Mouse (Mus musculus): Measurements from ENCODE around the gene Dcpp1. TPM values are rescaled to one million over a fixed set of nuclear protein-coding genes. Genes with fewer than 3 reads are reported as not detected.
A peak's percentile ranks its signal among the peaks of the same experiment; 100 is the strongest.
"Not testable (repeated sequence)": the region's sequence is repeated elsewhere in the genome, so short reads cannot be mapped to it uniquely, and the experiment has no call there.

Gene Dcpp1
- total and polyA plus RNA-seq, 2 experiments from 2014 or later: not detected

GRCm38 (mm10) chr17:23862926-23863325 lies 17.8 kb upstream of the Dcpp1 start:
- no peak for TF ChIP-seq CTCF (IDR thresholded peaks at IDR 0.05)

GRCm38 (mm10) chr17:23867756-23868155 lies 12.9 kb upstream of the Dcpp1 start, which contains the start of gene Prss21:
TSS of gene Prss21 (plus strand) at chr17:23868056.
- Histone ChIP-seq H3K27me3 (ENCODE audit: insufficient read depth, low read length) (no peaks in the 10 kb centered on the region), H3K4me2 (ENCODE audit: low read depth, low read length, poor library complexity, severe bottlenecking) (no peak within 1 kb of the TSS), H3K36me3 (ENCODE audit: insufficient read depth, low read length) (no peaks in the 10 kb centered on the region), H3K9ac (replicated peaks; ENCODE audit: low read length, poor library complexity, severe bottlenecking) (no peak within 1 kb of the TSS), H3K27ac (ENCODE audit: low read depth, low read length) (no peak within 1 kb of the TSS), H3K4me1 (ENCODE audit: insufficient read depth, low read length) (no peaks in the 10 kb centered on the region), H3K9me3 (ENCODE audit: low read length) (no peaks in the 10 kb centered on the region), H3K4me3 (ENCODE audit: low read depth, low read length) (no peak within 1 kb of the TSS)
- ATAC-seq (ENCODE audit: low FRiP score): no peak
- no peak for TF ChIP-seq CTCF (IDR thresholded peaks at IDR 0.05)
- no peak for DNase-seq (ENCODE audit: low spot score)
- WGBS: 84% methylated on average over 15 of the region's 15 CpGs

More at GRCm38 (mm10) chr17:23862926-23863325, 17.8 kb upstream of the Dcpp1 start:
- no peak overlapping the region for H3K27ac ChIP-seq (ENCODE audit: low read depth, low read length)
- no peak for DNase-seq (ENCODE audit: low spot score)
- H3K9ac ChIP-seq (replicated peaks; ENCODE audit: low read length, poor library complexity, severe bottlenecking): no peak overlapping the region
- no peaks in the 10 kb centered on the region for H3K36me3 ChIP-seq (ENCODE audit: insufficient read depth, low read length)
- H3K27me3 ChIP-seq (ENCODE audit: insufficient read depth, low read length): no peaks in the 10 kb centered on the region
- H3K4me1 ChIP-seq (ENCODE audit: insufficient read depth, low read length): no peaks in the 10 kb centered on the region
- WGBS: 93% methylated on average over 4 of the region's 4 CpGs
- no peak for ATAC-seq (ENCODE audit: low FRiP score)
- H3K4me3 ChIP-seq (ENCODE audit: low read depth, low read length): no peak overlapping the region
- no peaks in the 10 kb centered on the region for H3K9me3 ChIP-seq (ENCODE audit: low read length)
- no peak overlapping the region for H3K4me2 ChIP-seq (ENCODE audit: low read depth, low read length, poor library complexity, severe bottlenecking)

DNA sequence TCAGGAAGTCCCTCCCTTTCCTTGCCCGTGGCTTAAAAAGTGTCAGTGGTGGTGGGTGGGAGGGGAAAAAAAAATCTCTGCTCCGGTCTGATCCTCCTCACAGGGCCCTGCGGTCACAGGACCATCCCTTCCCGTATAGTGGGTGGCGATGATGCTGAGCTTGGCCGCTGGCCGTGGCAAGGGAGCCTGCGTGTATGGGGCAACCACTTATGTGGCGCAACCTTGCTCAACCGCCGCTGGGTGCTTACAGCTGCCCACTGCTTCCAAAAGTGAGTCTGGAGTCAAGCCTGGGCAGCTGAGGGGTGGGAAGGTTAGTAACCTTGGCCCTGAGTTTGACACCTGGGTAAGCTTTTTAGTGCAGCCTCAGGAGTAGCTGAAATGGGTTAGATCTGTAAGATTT lies 12.2 kb upstream of the Dcpp1 start:
- Histone ChIP-seq H3K4me1 (ENCODE audit: insufficient read depth, low read length) (no peaks in the 10 kb centered on the region), H3K27me3 (ENCODE audit: insufficient read depth, low read length) (no peaks in the 10 kb centered on the region), H3K4me3 (ENCODE audit: low read depth, low read length) (no peak overlapping the region), H3K9me3 (ENCODE audit: low read length) (no peaks in the 10 kb centered on the region), H3K4me2 (ENCODE audit: low read depth, low read length, poor library complexity, severe bottlenecking) (no peak overlapping the region), H3K27ac (ENCODE audit: low read depth, low read length) (no peak overlapping the region), H3K9ac (replicated peaks; ENCODE audit: low read length, poor library complexity, severe bottlenecking) (no peak overlapping the region), H3K36me3 (ENCODE audit: insufficient read depth, low read length) (no peaks in the 10 kb centered on the region)
- WGBS: 90% methylated on average over 11 of the region's 11 CpGs
- no peak for TF ChIP-seq CTCF (IDR thresholded peaks at IDR 0.05)
- ATAC-seq (ENCODE audit: low FRiP score) (no peak), DNase-seq (ENCODE audit: low spot score) (no peak)

DNA sequence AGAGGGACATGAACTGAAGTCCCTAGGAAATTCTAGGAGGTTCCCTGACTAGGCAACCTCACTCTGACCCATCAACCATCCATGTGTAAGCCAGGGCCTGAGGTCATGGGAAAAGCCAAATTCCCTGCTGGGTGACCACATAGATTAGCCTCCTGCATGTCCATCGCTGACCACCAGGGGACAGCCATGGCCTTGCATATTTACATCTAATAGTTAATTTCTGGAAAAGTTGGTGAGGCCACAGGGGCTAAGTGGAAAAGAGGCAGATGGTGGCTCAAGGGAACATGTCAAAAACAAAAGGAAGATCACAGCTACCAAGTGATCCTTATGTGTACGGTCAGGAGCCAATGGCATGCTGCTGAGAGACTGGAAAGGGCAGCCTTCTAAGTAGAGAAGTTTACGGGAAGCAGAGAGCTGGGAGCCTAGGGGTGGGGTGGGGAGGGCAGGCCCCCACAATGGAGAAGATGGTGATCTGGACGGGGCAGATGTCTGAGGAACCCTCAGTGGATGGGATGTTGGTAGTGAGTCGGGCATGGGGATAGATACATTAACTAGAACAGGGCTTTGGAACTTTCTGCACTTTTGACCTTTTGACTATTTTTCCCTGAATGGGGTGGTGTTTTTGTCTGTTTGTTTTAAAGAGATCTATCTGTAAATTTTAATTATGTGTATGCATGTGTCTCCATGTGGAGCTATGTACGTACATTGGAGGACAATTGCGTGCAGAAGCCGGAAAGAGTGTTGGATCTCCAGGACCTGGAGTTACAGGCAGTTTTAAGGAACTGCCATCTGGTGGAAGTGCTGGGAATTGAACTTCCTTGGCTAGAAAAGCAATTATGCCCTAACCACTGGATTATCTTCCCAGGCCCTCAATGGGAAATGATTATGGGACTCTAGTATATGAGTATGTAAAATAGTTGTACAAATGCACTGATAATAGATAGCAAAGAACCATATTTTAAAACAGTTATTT lies 6.5 kb upstream of the Dcpp1 start:
- 42% methylated on average over 8 of the region's 8 CpGs for WGBS
- H3K4me3 ChIP-seq (ENCODE audit: low read depth, low read length): no peak overlapping the region
- H3K4me2 ChIP-seq (ENCODE audit: low read depth, low read length, poor library complexity, severe bottlenecking): no peak overlapping the region
- H3K27ac ChIP-seq (ENCODE audit: low read depth, low read length): no peak overlapping the region
- ATAC-seq (ENCODE audit: low FRiP score): 0 out of 2 replicates have a peak, but pooled peaks have one; percentile 28
- no peak overlapping the region for H3K9ac ChIP-seq (replicated peaks; ENCODE audit: low read length, poor library complexity, severe bottlenecking)
- TF ChIP-seq CTCF (IDR thresholded peaks at IDR 0.05): peak; percentile 78
- no peaks in the 10 kb centered on the region for H3K9me3 ChIP-seq (ENCODE audit: low read length)
- no peaks in the 10 kb centered on the region for H3K36me3 ChIP-seq (ENCODE audit: insufficient read depth, low read length)
- no peaks in the 10 kb centered on the region for H3K27me3 ChIP-seq (ENCODE audit: insufficient read depth, low read length)
- DNase-seq (ENCODE audit: low spot score): peak; percentile 49
- no peaks in the 10 kb centered on the region for H3K4me1 ChIP-seq (ENCODE audit: insufficient read depth, low read length)

GRCm38 (mm10) chr17:23876741-23877140 lies 3.9 kb upstream of the Dcpp1 start:
- H3K27me3 ChIP-seq (ENCODE audit: insufficient read depth, low read length): no peaks in the 10 kb centered on the region
- H3K9ac ChIP-seq (replicated peaks; ENCODE audit: low read length, poor library complexity, severe bottlenecking): no peak overlapping the region
- no peak overlapping the region for H3K4me2 ChIP-seq (ENCODE audit: low read depth, low read length, poor library complexity, severe bottlenecking)
- no peaks in the 10 kb centered on the region for H3K4me1 ChIP-seq (ENCODE audit: insufficient read depth, low read length)
- no peak for TF ChIP-seq CTCF (IDR thresholded peaks at IDR 0.05)
- no peaks in the 10 kb centered on the region for H3K9me3 ChIP-seq (ENCODE audit: low read length)
- no peak overlapping the region for H3K27ac ChIP-seq (ENCODE audit: low read depth, low read length)
- H3K36me3 ChIP-seq (ENCODE audit: insufficient read depth, low read length): no peaks in the 10 kb centered on the region
- no peak overlapping the region for H3K4me3 ChIP-seq (ENCODE audit: low read depth, low read length)
- ATAC-seq (ENCODE audit: low FRiP score): peak; percentile 84
- DNase-seq (ENCODE audit: low spot score): peak; percentile 75
- 49% methylated on average over 3 of the region's 3 CpGs for WGBS

DNA sequence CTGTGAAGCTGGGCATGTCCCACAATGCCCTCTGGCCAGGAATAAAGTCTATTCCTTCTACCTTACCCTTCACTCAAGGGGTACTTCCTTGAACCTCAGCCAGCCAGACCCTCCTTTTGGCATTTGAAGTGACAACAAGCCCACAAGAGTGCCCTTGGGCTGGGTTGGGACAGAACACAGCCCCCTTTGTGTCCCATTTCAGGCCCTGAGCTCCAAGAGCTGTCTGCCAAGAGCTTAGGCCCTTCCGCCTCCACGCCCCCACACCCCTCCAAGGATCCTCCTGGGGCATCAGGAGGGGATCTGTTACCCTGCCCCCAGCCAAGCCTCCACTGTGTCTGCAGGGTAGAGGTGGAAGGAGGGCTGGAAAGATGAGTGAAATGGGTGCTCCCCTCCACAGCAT lies 3.5 kb upstream of the Dcpp1 start:
- H3K27ac ChIP-seq (ENCODE audit: low read depth, low read length): no peak overlapping the region; the same call in 1 of the 2 replicates
- H3K4me3 ChIP-seq (ENCODE audit: low read depth, low read length): no peak overlapping the region
- H3K4me2 ChIP-seq (ENCODE audit: low read depth, low read length, poor library complexity, severe bottlenecking): no peak overlapping the region
- H3K36me3 ChIP-seq (ENCODE audit: insufficient read depth, low read length): no peaks in the 10 kb centered on the region
- TF ChIP-seq CTCF (IDR thresholded peaks at IDR 0.05): no peak
- H3K27me3 ChIP-seq (ENCODE audit: insufficient read depth, low read length): no peaks in the 10 kb centered on the region
- WGBS: 69% methylated on average over 2 of the region's 2 CpGs
- H3K4me1 ChIP-seq (ENCODE audit: insufficient read depth, low read length): no peaks in the 10 kb centered on the region
- H3K9me3 ChIP-seq (ENCODE audit: low read length): no peaks in the 10 kb centered on the region
- H3K9ac ChIP-seq (replicated peaks; ENCODE audit: low read length, poor library complexity, severe bottlenecking): no peak overlapping the region
- DNase-seq (ENCODE audit: low spot score) (peak; percentile 34), ATAC-seq (ENCODE audit: low FRiP score) (peak; percentile 80)

GRCm38 (mm10) chr17:23917158-23917557 lies 36.5 kb downstream of the Dcpp1 start, which contains the start of gene Dcpp3:
TSS of gene Dcpp3 (plus strand) at chr17:23917458.
- not testable (repeated sequence) for H3K27ac ChIP-seq (ENCODE audit: low read depth, low read length); H3K4me3 ChIP-seq (ENCODE audit: low read depth, low read length); H3K36me3 ChIP-seq (ENCODE audit: insufficient read depth, low read length); H3K4me1 ChIP-seq (ENCODE audit: insufficient read depth, low read length); H3K4me2 ChIP-seq (ENCODE audit: low read depth, low read length, poor library complexity, severe bottlenecking); ATAC-seq (ENCODE audit: low FRiP score); H3K9me3 ChIP-seq (ENCODE audit: low read length); DNase-seq (ENCODE audit: low spot score); H3K27me3 ChIP-seq (ENCODE audit: insufficient read depth, low read length); H3K9ac ChIP-seq (replicated peaks; ENCODE audit: low read length, poor library complexity, severe bottlenecking)
- WGBS: 73% methylated on average over 4 of the region's 4 CpGs
